Mouse (Mus musculus): ENCODE measurements at regions not wholly inside any gene's neighbourhood (a gene's known extent, or its start where the extent isn't known, plus 50 kb on each side); places are given as distances from the start of the nearest gene placed in this dataset.

DNA sequence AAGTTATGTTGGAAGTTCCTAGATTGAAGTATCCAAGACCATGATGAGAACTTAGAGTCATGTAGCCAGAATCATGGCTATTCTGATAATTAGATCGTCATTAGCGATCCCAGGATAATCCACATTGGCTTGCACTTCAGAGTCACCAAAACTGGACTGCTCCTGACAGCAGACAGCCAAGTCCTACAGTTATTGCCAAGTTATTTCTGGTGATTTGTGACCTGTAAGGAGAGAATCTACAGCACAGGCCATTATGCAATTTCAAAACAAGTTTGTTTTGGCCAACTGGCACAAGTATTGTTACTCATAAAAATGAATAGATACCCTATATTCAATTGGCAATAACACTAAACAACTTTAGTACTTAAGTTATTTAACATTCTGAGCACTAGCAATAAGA is 447.9 kb upstream of the Robo1 start:
- Histone ChIP-seq H3K4me2 (ENCODE audit: low read depth, low read length, severe bottlenecking) (no peak overlapping the region), H3K27ac (ENCODE audit: low read depth, low read length) (no peak overlapping the region), H3K9ac (ENCODE audit: low read length) (no peak overlapping the region), H3K4me1 (replicated peaks; ENCODE audit: control insufficient read depth, insufficient read depth, low read length) (no peaks in the 10 kb centered on the region), H3K36me3 (ENCODE audit: control insufficient read depth, insufficient read depth, low read length) (no peaks in the 10 kb centered on the region), H3K27me3 (ENCODE audit: control insufficient read depth, insufficient read depth, low read length) (no peaks in the 10 kb centered on the region), H3K9me3 (ENCODE audit: control insufficient read depth, low read length) (no peaks in the 10 kb centered on the region), H3K4me3 (ENCODE audit: low read depth, low read length) (no peak overlapping the region)
- DNase-seq (ENCODE audit: low spot score) (no peak), ATAC-seq (replicated peaks; ENCODE audit: low FRiP score) (no peak)
- 98% methylated on average over 2 of the region's 2 CpGs for WGBS

DNA sequence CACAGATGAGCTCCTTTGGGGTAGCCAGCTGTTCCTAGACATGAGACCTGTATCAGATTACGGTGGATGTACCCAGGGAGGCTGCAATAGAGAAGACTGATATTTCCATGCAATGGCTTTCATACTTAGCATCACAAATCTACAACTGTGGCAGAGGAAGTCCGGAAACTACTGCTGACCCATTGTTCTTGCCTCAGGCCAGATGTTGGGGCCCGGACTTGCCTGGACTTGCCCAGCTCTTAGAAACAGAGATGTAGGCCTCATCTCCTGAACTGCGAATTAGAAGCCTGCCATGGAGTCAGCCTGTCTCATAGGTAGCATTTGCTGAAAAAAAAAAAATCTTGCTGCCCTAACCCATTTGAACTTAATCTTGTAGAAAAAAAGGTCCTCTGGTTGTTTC is 422.4 kb upstream of the Robo1 start:
- no peak overlapping the region for H3K4me3 ChIP-seq (ENCODE audit: low read depth, low read length)
- ATAC-seq (replicated peaks; ENCODE audit: low FRiP score), result no peak
- no peaks in the 10 kb centered on the region for H3K36me3 ChIP-seq (ENCODE audit: control insufficient read depth, insufficient read depth, low read length)
- no peak for DNase-seq (ENCODE audit: low spot score)
- H3K4me2 ChIP-seq (ENCODE audit: low read depth, low read length, severe bottlenecking), result no peak overlapping the region
- no peaks in the 10 kb centered on the region for H3K27me3 ChIP-seq (ENCODE audit: control insufficient read depth, insufficient read depth, low read length)
- H3K9ac ChIP-seq (ENCODE audit: low read length), result no peak overlapping the region
- H3K27ac ChIP-seq (ENCODE audit: low read depth, low read length), result no peak overlapping the region
- no peaks in the 10 kb centered on the region for H3K9me3 ChIP-seq (ENCODE audit: control insufficient read depth, low read length)
- H3K4me1 ChIP-seq (replicated peaks; ENCODE audit: control insufficient read depth, insufficient read depth, low read length), result no peaks in the 10 kb centered on the region
- WGBS, result 77% methylated on average over 4 of the region's 4 CpGs

DNA sequence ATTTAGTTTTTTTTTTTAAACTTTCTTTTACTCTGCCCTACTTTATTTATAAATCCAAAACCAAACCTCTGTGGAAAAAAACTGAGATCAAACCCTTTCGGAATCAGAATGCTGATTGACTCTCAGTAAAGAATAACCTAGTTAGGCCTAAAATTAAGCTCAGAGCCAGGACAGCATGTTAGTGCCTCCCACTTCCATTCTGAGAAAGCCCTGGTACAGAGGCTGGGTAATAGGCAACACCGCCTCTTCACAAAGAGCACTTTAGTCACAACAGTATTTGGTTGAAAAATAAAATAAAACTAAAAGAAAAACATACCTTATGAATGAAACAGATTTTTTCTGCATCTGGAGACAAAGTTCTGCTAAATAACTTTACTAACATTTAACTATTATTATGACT is 418.4 kb upstream of the Robo1 start:
- no peaks in the 10 kb centered on the region for H3K27me3 ChIP-seq (ENCODE audit: control insufficient read depth, insufficient read depth, low read length)
- no peak overlapping the region for H3K27ac ChIP-seq (ENCODE audit: low read depth, low read length)
- WGBS, result 72% methylated on average over 2 of the region's 2 CpGs
- ATAC-seq (replicated peaks; ENCODE audit: low FRiP score), result no peak
- no peak for DNase-seq (ENCODE audit: low spot score)
- no peak overlapping the region for H3K4me3 ChIP-seq (ENCODE audit: low read depth, low read length)
- no peaks in the 10 kb centered on the region for H3K9me3 ChIP-seq (ENCODE audit: control insufficient read depth, low read length)
- no peak overlapping the region for H3K4me2 ChIP-seq (ENCODE audit: low read depth, low read length, severe bottlenecking)
- no peaks in the 10 kb centered on the region for H3K4me1 ChIP-seq (replicated peaks; ENCODE audit: control insufficient read depth, insufficient read depth, low read length)
- H3K9ac ChIP-seq (ENCODE audit: low read length), result no peak overlapping the region
- H3K36me3 ChIP-seq (ENCODE audit: control insufficient read depth, insufficient read depth, low read length), result no peaks in the 10 kb centered on the region

DNA sequence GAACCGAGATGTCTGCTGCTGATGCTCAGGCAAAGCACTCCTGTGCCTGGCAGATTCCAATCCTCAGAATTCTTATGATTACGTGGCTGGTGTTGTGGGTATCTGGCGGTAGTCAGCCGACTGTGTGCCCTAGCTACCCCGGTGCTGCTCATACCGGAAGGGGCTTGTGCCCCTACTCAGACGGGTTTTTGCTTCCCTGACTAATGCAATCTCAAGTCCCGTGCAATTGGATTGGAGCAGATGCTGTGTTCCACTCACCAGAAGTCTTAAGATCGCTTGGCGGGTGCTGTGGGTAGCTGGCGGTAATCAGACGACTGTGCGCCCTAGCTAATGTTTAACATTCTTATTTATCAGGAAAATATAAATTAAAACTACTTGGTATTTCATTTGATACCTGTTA is 385.0 kb upstream of the Robo1 start:
- Histone ChIP-seq H3K36me3 (ENCODE audit: control insufficient read depth, insufficient read depth, low read length) (no peaks in the 10 kb centered on the region), H3K4me3 (ENCODE audit: low read depth, low read length) (no peak overlapping the region), H3K9ac (ENCODE audit: low read length) (no peak overlapping the region), H3K27ac (ENCODE audit: low read depth, low read length) (no peak overlapping the region), H3K4me2 (ENCODE audit: low read depth, low read length, severe bottlenecking) (no peak overlapping the region), H3K9me3 (ENCODE audit: control insufficient read depth, low read length) (no peaks in the 10 kb centered on the region), H3K4me1 (replicated peaks; ENCODE audit: control insufficient read depth, insufficient read depth, low read length) (no peaks in the 10 kb centered on the region), H3K27me3 (ENCODE audit: control insufficient read depth, insufficient read depth, low read length) (no peaks in the 10 kb centered on the region)
- DNase-seq (ENCODE audit: low spot score), result no peak
- WGBS, result 91% methylated on average over 13 of the region's 13 CpGs
- ATAC-seq (replicated peaks; ENCODE audit: low FRiP score), result no peak

DNA sequence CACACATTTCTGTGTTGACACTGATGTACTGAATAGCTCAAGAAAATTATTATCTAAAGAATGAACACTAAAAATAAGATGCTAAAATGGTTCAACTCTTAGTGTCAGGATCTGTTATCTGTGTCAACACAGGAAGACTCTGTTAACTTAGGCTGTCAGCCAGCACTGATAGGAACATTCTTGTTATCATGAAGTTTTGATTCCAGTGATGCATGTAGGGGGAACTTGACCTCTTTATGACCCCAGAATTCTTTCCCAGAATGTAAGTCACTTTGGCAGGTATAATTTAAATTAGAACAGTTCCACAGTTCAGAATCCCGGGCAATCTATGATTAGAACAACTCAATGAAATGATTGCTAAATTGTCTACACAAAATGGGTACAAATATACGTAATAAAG is 363.9 kb upstream of the Robo1 start:
- ATAC-seq (replicated peaks; ENCODE audit: low FRiP score), result no peak
- Histone ChIP-seq H3K4me3 (ENCODE audit: low read depth, low read length) (no peak overlapping the region), H3K4me1 (replicated peaks; ENCODE audit: control insufficient read depth, insufficient read depth, low read length) (no peaks in the 10 kb centered on the region), H3K27ac (ENCODE audit: low read depth, low read length) (no peak overlapping the region), H3K36me3 (ENCODE audit: control insufficient read depth, insufficient read depth, low read length) (no peaks in the 10 kb centered on the region), H3K9me3 (ENCODE audit: control insufficient read depth, low read length) (no peaks in the 10 kb centered on the region), H3K4me2 (ENCODE audit: low read depth, low read length, severe bottlenecking) (no peak overlapping the region), H3K27me3 (ENCODE audit: control insufficient read depth, insufficient read depth, low read length) (no peaks in the 10 kb centered on the region), H3K9ac (ENCODE audit: low read length) (no peak overlapping the region)
- WGBS, result 89% methylated on average over 2 of the region's 2 CpGs
- no peak for DNase-seq (ENCODE audit: low spot score)

DNA sequence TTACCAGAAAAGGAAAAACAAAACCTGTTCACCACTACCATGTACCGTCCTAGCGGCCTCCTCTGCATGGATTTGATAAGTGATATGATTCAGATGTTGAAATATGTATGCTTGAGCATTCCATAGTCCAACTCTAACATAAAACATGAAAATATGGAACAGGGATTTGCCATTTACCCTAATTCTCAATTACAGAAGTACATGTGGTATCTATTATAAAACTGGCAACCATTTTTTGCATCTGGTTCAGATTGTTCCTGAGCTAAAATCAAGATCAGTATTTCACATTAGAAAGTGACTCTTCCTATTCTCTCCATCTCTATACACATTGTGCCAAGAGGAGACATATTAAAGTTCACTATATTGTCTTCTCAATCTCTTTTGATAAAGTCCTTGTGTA is 363.3 kb upstream of the Robo1 start:
- DNase-seq (ENCODE audit: low spot score) (no peak), ATAC-seq (replicated peaks; ENCODE audit: low FRiP score) (no peak)
- Histone ChIP-seq H3K27me3 (ENCODE audit: control insufficient read depth, insufficient read depth, low read length) (no peaks in the 10 kb centered on the region), H3K4me1 (replicated peaks; ENCODE audit: control insufficient read depth, insufficient read depth, low read length) (no peaks in the 10 kb centered on the region), H3K4me3 (ENCODE audit: low read depth, low read length) (no peak overlapping the region), H3K36me3 (ENCODE audit: control insufficient read depth, insufficient read depth, low read length) (no peaks in the 10 kb centered on the region), H3K9me3 (ENCODE audit: control insufficient read depth, low read length) (no peaks in the 10 kb centered on the region), H3K9ac (ENCODE audit: low read length) (no peak overlapping the region), H3K4me2 (ENCODE audit: low read depth, low read length, severe bottlenecking) (no peak overlapping the region), H3K27ac (ENCODE audit: low read depth, low read length) (no peak overlapping the region)
- 82% methylated on average over 2 of the region's 2 CpGs for WGBS

DNA sequence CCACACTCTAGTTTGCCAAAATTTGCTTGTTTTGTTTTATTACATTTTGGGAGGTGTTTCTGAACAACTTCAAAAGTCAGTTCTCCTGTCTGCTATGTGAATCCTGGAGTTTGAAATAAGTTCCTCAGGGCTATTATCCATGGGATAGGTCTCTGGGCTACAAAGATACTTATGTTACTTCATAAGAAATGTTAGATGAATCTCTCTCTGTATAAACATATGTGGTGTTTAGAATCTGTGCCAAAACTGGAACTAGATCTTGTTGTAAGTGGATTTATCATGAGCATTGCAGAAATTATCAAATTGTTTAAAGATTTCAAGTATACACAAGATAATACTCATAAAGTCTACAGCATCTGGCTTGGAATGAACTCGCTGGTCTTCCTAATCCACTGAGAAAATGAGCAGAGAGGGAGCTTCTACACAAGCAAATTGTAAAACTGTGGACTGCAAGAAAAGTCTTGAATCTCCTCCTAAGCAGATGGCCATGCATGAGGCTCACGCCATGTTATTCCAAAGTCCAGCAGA is 355.2 kb upstream of the Robo1 start:
- no peaks in the 10 kb centered on the region for H3K4me1 ChIP-seq (replicated peaks; ENCODE audit: control insufficient read depth, insufficient read depth, low read length)
- WGBS, result 83% methylated on average over 2 of the region's 2 CpGs
- no peaks in the 10 kb centered on the region for H3K27me3 ChIP-seq (ENCODE audit: control insufficient read depth, insufficient read depth, low read length)
- DNase-seq (ENCODE audit: low spot score) (no peak), ATAC-seq (replicated peaks; ENCODE audit: low FRiP score) (no peak)
- H3K9ac ChIP-seq (ENCODE audit: low read length), result no peak overlapping the region
- H3K9me3 ChIP-seq (ENCODE audit: control insufficient read depth, low read length), result no peaks in the 10 kb centered on the region
- no peak overlapping the region for H3K4me3 ChIP-seq (ENCODE audit: low read depth, low read length)
- no peak overlapping the region for H3K27ac ChIP-seq (ENCODE audit: low read depth, low read length)
- no peak overlapping the region for H3K4me2 ChIP-seq (ENCODE audit: low read depth, low read length, severe bottlenecking)
- H3K36me3 ChIP-seq (ENCODE audit: control insufficient read depth, insufficient read depth, low read length), result no peaks in the 10 kb centered on the region

DNA sequence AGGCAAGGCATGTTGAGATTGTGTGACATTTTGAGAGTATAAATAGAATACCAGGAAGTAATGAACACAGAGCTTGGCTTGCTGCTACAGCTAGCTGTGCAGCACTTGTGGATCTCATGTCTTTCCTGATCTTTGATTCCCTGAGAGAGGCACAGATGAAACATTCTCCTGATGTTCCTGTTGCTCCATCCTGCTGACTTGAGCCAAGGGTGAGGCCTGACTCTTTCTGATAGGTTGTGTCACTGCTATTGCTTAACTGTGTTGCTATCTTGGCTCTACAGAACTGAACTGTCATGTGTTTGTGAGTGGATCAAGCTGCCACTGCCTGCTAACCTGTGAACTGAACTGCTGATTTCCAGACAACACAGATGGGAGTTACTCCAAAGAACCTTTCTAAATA is 344.5 kb upstream of the Robo1 start:
- Histone ChIP-seq H3K27me3 (ENCODE audit: control insufficient read depth, insufficient read depth, low read length) (no peaks in the 10 kb centered on the region), H3K4me1 (replicated peaks; ENCODE audit: control insufficient read depth, insufficient read depth, low read length) (no peaks in the 10 kb centered on the region), H3K4me3 (ENCODE audit: low read depth, low read length) (no peak overlapping the region), H3K9me3 (ENCODE audit: control insufficient read depth, low read length) (no peaks in the 10 kb centered on the region), H3K4me2 (ENCODE audit: low read depth, low read length, severe bottlenecking) (no peak overlapping the region), H3K27ac (ENCODE audit: low read depth, low read length) (no peak overlapping the region), H3K36me3 (ENCODE audit: control insufficient read depth, insufficient read depth, low read length) (no peaks in the 10 kb centered on the region), H3K9ac (ENCODE audit: low read length) (no peak overlapping the region)
- DNase-seq (ENCODE audit: low spot score) (no peak), ATAC-seq (replicated peaks; ENCODE audit: low FRiP score) (no peak)

DNA sequence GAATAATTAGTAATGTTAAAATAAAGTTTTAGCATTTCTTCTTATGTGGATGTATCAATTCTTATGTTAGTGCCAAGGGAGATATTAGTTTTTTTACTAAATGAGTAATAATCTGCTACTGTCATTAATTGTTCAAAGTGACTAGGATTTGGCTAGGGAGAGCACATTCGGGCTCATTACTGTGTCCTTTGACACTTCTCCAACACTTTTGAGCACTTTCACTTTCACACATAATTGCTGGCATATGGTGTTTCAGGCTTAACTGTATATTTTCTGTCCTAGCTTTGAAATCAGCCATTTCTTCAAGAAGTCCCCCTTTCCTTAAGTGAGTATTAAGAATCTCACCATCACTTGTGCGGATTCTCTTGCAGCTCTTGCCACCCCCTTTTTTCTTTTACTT is 334.3 kb upstream of the Robo1 start:
- H3K4me3 ChIP-seq (ENCODE audit: low read depth, low read length), result no peak overlapping the region
- no peak for ATAC-seq (replicated peaks; ENCODE audit: low FRiP score)
- no peak for DNase-seq (ENCODE audit: low spot score)
- H3K9me3 ChIP-seq (ENCODE audit: control insufficient read depth, low read length), result no peaks in the 10 kb centered on the region
- H3K4me1 ChIP-seq (replicated peaks; ENCODE audit: control insufficient read depth, insufficient read depth, low read length), result no peaks in the 10 kb centered on the region
- WGBS, result 82% methylated on average over 2 of the region's 2 CpGs
- H3K36me3 ChIP-seq (ENCODE audit: control insufficient read depth, insufficient read depth, low read length), result no peaks in the 10 kb centered on the region
- H3K4me2 ChIP-seq (ENCODE audit: low read depth, low read length, severe bottlenecking), result no peak overlapping the region
- H3K27me3 ChIP-seq (ENCODE audit: control insufficient read depth, insufficient read depth, low read length), result no peaks in the 10 kb centered on the region
- no peak overlapping the region for H3K9ac ChIP-seq (ENCODE audit: low read length)
- no peak overlapping the region for H3K27ac ChIP-seq (ENCODE audit: low read depth, low read length)
